Mouse (Mus musculus) liver, embryonic 14.5 days (tissue): ENCODE data around the gene Dip2c.

Source experiments
- CTCF ChIP-seq: IDR thresholded peaks from 2 replicates; pipeline ENCODE4 v1.5.1; 2016; ENCODE audit warnings: antibody characterized with exemption, low read depth, control low read depth
- EP300 ChIP-seq: IDR thresholded peaks from 2 replicates; pipeline ENCODE4 v1.6.1; 2016; ENCODE audit warnings: antibody characterized with exemption, low read depth

GRCm38 (mm10) chr13:9713462-9714134 is 437.3 kb downstream of the Dip2c start:
- TF ChIP-seq CTCF, result no peak
- TF ChIP-seq EP300, result peak; percentile 31; the same call in 1 of the 2 replicates
